Mouse (Mus musculus): ENCODE data around the gene Etv4. TPM values are rescaled to one million over a fixed set of nuclear protein-coding genes. Genes with fewer than 3 reads are reported as not detected.
A peak's percentile ranks its signal among the peaks of the same experiment; 100 is the strongest.

Gene Etv4
- polyA plus RNA-seq, 1 experiment = 1.9 TPM

DNA sequence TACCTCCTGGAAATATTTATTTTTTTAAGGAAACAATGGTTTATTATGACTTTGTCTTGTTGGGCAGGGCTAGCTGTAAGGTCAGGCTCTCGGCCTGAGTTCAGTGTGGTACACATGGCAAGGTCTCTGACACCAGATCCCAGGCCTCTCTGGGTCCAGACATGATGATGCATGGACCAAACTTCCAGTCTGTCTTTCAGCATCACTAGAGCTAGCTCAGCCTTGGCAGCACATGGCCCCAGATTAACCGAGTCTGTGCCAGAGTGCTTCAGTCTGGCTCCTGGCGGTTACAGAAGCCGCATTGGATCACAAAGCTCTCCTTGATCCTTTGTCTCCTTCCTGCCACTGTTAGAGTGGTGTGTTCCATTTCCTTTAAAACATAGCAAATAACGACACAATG, 17.8 kb downstream of the Etv4 start:
- Histone ChIP-seq H3K27me3 (ENCODE audit: control insufficient read depth, insufficient read depth, low read length) (no peaks in the 10 kb centered on the region; the same call in 1 of the 2 replicates), H3K4me1 (replicated peaks; ENCODE audit: control insufficient read depth, insufficient read depth, low read length) (no peaks in the 10 kb centered on the region), H3K36me3 (ENCODE audit: control insufficient read depth, insufficient read depth, low read length) (peaks cover 61% of the 10 kb centered on the region), H3K4me3 (ENCODE audit: control insufficient read depth, insufficient read depth, low read length) (no peak overlapping the region), H3K27ac (ENCODE audit: control insufficient read depth, insufficient read depth, low read length) (no peak overlapping the region)
- no peak for DNase-seq
- TF ChIP-seq CTCF (IDR thresholded peaks at IDR 0.05; ENCODE audit: borderline replicate concordance, control insufficient read depth, extremely low read depth, insufficient read depth, low read length, poor library complexity) = no peak
- TF ChIP-seq POLR2A (IDR thresholded peaks at IDR 0.05; ENCODE audit: control insufficient read depth, extremely low read depth, insufficient read depth, low read length, poor library complexity) = no peak
- 97% methylated on average over 5 of the region's 5 CpGs for WGBS

DNA sequence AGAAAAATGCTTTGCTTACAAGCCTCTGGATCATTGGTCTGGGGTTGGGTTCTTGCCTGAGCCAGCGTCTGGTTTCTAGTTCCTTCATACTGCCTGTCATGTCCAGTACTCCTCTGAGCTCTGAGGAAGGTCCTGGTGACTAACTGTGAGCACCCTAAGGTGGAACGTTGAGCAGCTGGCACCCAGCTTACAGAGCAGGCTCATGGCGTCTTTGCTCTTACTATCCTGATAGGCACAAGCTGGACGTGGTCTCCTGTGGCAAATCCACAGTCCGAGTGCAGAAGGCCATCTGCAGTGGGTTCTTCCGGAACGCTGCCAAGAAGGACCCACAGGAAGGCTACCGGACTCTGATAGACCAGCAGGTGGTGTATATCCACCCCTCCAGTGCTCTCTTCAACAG, 20.6 kb downstream of the Etv4 start:
- Histone ChIP-seq H3K27me3 (ENCODE audit: control insufficient read depth, insufficient read depth, low read length) (no peaks in the 10 kb centered on the region), H3K4me1 (replicated peaks; ENCODE audit: control insufficient read depth, insufficient read depth, low read length) (no peaks in the 10 kb centered on the region), H3K4me3 (ENCODE audit: control insufficient read depth, insufficient read depth, low read length) (no peak overlapping the region), H3K27ac (ENCODE audit: control insufficient read depth, insufficient read depth, low read length) (no peak overlapping the region), H3K36me3 (ENCODE audit: control insufficient read depth, insufficient read depth, low read length) (peaks cover 77% of the 10 kb centered on the region)
- WGBS = 97% methylated on average over 8 of the region's 8 CpGs
- no peak for TF ChIP-seq POLR2A (IDR thresholded peaks at IDR 0.05; ENCODE audit: control insufficient read depth, extremely low read depth, insufficient read depth, low read length, poor library complexity)
- no peak for TF ChIP-seq CTCF (IDR thresholded peaks at IDR 0.05; ENCODE audit: borderline replicate concordance, control insufficient read depth, extremely low read depth, insufficient read depth, low read length, poor library complexity)
- no peak for DNase-seq

- WGBS = 68% methylated on average over 7 of the region's 7 CpGs
- Histone ChIP-seq H3K36me3 (ENCODE audit: control insufficient read depth, insufficient read depth, low read length) (peaks cover 85% of the 10 kb centered on the region), H3K4me3 (ENCODE audit: control insufficient read depth, insufficient read depth, low read length) (no peak overlapping the region), H3K27me3 (ENCODE audit: control insufficient read depth, insufficient read depth, low read length) (no peaks in the 10 kb centered on the region), H3K27ac (ENCODE audit: control insufficient read depth, insufficient read depth, low read length) (no peak overlapping the region), H3K4me1 (replicated peaks; ENCODE audit: control insufficient read depth, insufficient read depth, low read length) (no peaks in the 10 kb centered on the region)
- TF ChIP-seq CTCF (IDR thresholded peaks at IDR 0.05; ENCODE audit: borderline replicate concordance, control insufficient read depth, extremely low read depth, insufficient read depth, low read length, poor library complexity) (peak; percentile 67; the same call in 1 of the 2 replicates), POLR2A (IDR thresholded peaks at IDR 0.05; ENCODE audit: control insufficient read depth, extremely low read depth, insufficient read depth, low read length, poor library complexity) (no peak)
- no peak for DNase-seq
Observed at GRCm38 (mm10) chr11:101763723-101764122, 21.4 kb downstream of the Etv4 start.

DNA sequence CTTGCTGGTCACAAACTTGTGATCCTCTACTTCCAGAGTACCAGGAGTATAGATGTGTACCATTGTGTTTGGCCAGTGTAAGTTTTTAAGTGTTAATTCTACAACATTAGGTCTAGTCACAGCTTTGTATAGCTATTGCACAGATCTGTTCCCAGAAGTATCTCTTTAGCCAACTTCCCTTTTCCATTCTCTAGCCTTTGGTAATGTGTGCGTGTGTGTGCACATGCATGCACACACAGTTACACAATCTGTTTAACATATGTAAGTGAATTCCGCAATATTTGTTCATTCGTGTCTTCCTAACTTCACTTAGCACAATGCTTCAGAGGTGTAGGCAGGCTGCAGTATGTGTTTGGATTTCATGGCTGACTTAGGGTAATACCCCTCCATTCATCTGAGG, 25.6 kb downstream of the Etv4 start:
- Histone ChIP-seq H3K4me1 (replicated peaks; ENCODE audit: control insufficient read depth, insufficient read depth, low read length) (no peaks in the 10 kb centered on the region), H3K36me3 (ENCODE audit: control insufficient read depth, insufficient read depth, low read length) (peaks cover 83% of the 10 kb centered on the region), H3K4me3 (ENCODE audit: control insufficient read depth, insufficient read depth, low read length) (no peak overlapping the region), H3K27ac (ENCODE audit: control insufficient read depth, insufficient read depth, low read length) (no peak overlapping the region), H3K27me3 (ENCODE audit: control insufficient read depth, insufficient read depth, low read length) (no peaks in the 10 kb centered on the region)
- no peak for TF ChIP-seq CTCF (IDR thresholded peaks at IDR 0.05; ENCODE audit: borderline replicate concordance, control insufficient read depth, extremely low read depth, insufficient read depth, low read length, poor library complexity)
- DNase-seq = no peak
- 99% methylated on average over 3 of the region's 3 CpGs for WGBS

- no peaks in the 10 kb centered on the region for H3K4me1 ChIP-seq (replicated peaks; ENCODE audit: control insufficient read depth, insufficient read depth, low read length)
- no peak overlapping the region for H3K27ac ChIP-seq (ENCODE audit: control insufficient read depth, insufficient read depth, low read length)
- no peaks in the 10 kb centered on the region for H3K27me3 ChIP-seq (ENCODE audit: control insufficient read depth, insufficient read depth, low read length)
- 92% methylated on average over 5 of the region's 5 CpGs for WGBS
- H3K36me3 ChIP-seq (ENCODE audit: control insufficient read depth, insufficient read depth, low read length) = peaks cover 84% of the 10 kb centered on the region
- H3K4me3 ChIP-seq (ENCODE audit: control insufficient read depth, insufficient read depth, low read length) = no peak overlapping the region
- TF ChIP-seq POLR2A (IDR thresholded peaks at IDR 0.05; ENCODE audit: control insufficient read depth, extremely low read depth, insufficient read depth, low read length, poor library complexity) = no peak
- DNase-seq = no peak
Observed at GRCm38 (mm10) chr11:101758431-101758830, 26.7 kb downstream of the Etv4 start.

DNA sequence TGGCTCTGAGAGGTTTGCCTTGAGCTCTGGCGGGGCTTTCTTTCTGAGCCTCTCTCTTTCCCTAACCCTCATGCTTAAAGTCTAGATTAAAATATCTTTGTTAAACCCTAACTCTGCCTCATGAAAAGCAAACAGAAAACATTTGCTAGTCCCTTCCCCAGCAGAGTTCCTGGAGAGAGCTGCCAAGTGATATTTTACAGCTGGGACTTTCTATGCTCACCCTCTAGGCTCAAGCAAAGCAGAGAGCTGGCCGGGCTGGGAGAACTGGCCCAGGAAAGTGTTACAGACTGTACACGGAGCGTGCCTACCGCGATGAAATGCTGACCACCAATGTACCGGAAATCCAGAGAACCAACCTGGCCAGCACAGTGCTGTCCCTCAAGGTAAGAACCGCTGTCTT, 27.8 kb downstream of the Etv4 start:
- Histone ChIP-seq H3K27me3 (ENCODE audit: control insufficient read depth, insufficient read depth, low read length) (no peaks in the 10 kb centered on the region), H3K4me3 (ENCODE audit: control insufficient read depth, insufficient read depth, low read length) (no peak overlapping the region), H3K4me1 (replicated peaks; ENCODE audit: control insufficient read depth, insufficient read depth, low read length) (no peaks in the 10 kb centered on the region), H3K36me3 (ENCODE audit: control insufficient read depth, insufficient read depth, low read length) (peaks cover 86% of the 10 kb centered on the region), H3K27ac (ENCODE audit: control insufficient read depth, insufficient read depth, low read length) (no peak overlapping the region)
- no peak for TF ChIP-seq POLR2A (IDR thresholded peaks at IDR 0.05; ENCODE audit: control insufficient read depth, extremely low read depth, insufficient read depth, low read length, poor library complexity)
- TF ChIP-seq CTCF (IDR thresholded peaks at IDR 0.05; ENCODE audit: borderline replicate concordance, control insufficient read depth, extremely low read depth, insufficient read depth, low read length, poor library complexity) = no peak
- WGBS = 96% methylated on average over 8 of the region's 8 CpGs
- no peak for DNase-seq

DNA sequence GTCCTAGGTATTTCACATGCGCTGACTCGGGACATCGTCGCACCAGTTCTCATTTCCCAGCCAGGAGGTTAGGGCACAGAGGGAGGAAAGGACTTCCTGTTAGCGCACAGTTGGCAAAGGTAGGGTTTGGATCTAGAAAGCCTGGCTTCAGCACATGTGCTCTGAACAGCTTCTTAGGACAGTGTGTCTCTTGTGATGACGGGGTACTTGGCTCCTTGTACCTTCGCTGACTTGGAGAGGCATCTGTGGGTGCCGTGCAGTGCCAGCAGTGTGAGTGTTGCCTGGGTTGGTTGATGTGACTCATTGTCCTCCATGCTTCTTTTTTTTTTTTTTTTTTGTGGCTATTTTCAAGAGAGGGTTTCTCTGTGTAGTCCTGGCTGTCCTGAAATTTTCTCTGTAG, 28.6 kb downstream of the Etv4 start:
- 98% methylated on average over 8 of the region's 8 CpGs for WGBS
- TF ChIP-seq CTCF (IDR thresholded peaks at IDR 0.05; ENCODE audit: borderline replicate concordance, control insufficient read depth, extremely low read depth, insufficient read depth, low read length, poor library complexity) (no peak), POLR2A (IDR thresholded peaks at IDR 0.05; ENCODE audit: control insufficient read depth, extremely low read depth, insufficient read depth, low read length, poor library complexity) (no peak)
- H3K4me3 ChIP-seq (ENCODE audit: control insufficient read depth, insufficient read depth, low read length) = no peak overlapping the region
- no peaks in the 10 kb centered on the region for H3K4me1 ChIP-seq (replicated peaks; ENCODE audit: control insufficient read depth, insufficient read depth, low read length)
- no peak overlapping the region for H3K27ac ChIP-seq (ENCODE audit: control insufficient read depth, insufficient read depth, low read length)
- no peak for DNase-seq
- H3K27me3 ChIP-seq (ENCODE audit: control insufficient read depth, insufficient read depth, low read length) = no peaks in the 10 kb centered on the region
- H3K36me3 ChIP-seq (ENCODE audit: control insufficient read depth, insufficient read depth, low read length) = peaks cover 88% of the 10 kb centered on the region

Data from thymus, adult 2 months (tissue).